Mouse (Mus musculus): ENCODE results near the gene 5730455P16Rik. TPM values are rescaled to one million over a fixed set of nuclear protein-coding genes. Genes with fewer than 3 reads are reported as not detected.

5730455P16Rik gene
- polyA plus RNA-seq, 1 experiment from 2014 or later: 27.0 TPM

GRCm38 (mm10) chr11:80368949-80369348 lies 8.9 kb downstream of the 5730455P16Rik start:
- Histone ChIP-seq H3K27ac (no peak overlapping the region), H3K9ac (no peak overlapping the region), H3K36me3 (peaks cover 75% of the 10 kb centered on the region), H3K4me1 (no peaks in the 10 kb centered on the region), H3K4me3 (no peak overlapping the region), H3K9me3 (no peaks in the 10 kb centered on the region), H3K4me2 (replicated peaks) (no peak overlapping the region), H3K27me3 (no peaks in the 10 kb centered on the region)
- 93% methylated on average over 1 of the region's 1 CpGs for WGBS
- ATAC-seq (ENCODE audit: low FRiP score, low read depth): no peak

- no peaks in the 10 kb centered on the region for H3K9me3 ChIP-seq
- H3K27me3 ChIP-seq: no peaks in the 10 kb centered on the region
- ATAC-seq (ENCODE audit: low FRiP score, low read depth): no peak
- H3K4me1 ChIP-seq: no peaks in the 10 kb centered on the region
- WGBS: 35% methylated on average over 4 of the region's 4 CpGs
- H3K36me3 ChIP-seq: peaks cover 13% of the 10 kb centered on the region; the same call in 1 of the 2 replicates
- H3K9ac ChIP-seq: no peak overlapping the region
- H3K4me2 ChIP-seq (replicated peaks): no peak overlapping the region
- no peak overlapping the region for H3K4me3 ChIP-seq
- H3K27ac ChIP-seq: no peak overlapping the region
Measured at GRCm38 (mm10) chr11:80354832-80355231, 23.0 kb downstream of the 5730455P16Rik start.

DNA sequence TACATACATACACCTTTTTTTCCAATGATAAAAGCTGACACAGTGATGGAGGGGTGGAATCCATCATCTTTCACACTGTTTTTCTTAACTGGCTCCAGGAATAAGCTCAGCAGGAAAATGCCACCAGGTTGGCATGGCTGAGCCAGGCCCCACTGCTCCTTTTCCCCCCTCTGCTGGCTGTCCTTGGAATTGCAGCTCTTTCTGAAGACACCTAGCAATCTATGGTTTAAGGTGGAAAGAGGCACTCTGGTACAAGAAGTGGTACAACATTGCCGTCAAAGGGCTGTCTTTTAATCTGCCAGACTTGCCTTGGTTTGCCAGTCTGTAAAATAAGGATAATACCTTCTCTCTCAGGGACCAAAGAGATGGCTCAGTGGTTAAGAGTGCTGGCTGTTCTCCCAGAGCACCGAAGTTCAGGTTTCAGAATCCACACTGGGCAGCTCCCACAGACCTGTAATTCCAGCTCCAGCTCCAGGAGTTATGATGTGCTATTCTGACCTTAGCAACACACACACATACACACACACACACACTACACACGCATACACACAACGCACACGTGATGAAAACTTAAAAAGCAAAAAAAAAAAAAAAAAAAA lies 25.9 kb downstream of the 5730455P16Rik start:
- Histone ChIP-seq H3K9ac (no peak overlapping the region), H3K27me3 (no peaks in the 10 kb centered on the region), H3K27ac (no peak overlapping the region), H3K9me3 (no peaks in the 10 kb centered on the region), H3K4me1 (no peaks in the 10 kb centered on the region), H3K36me3 (no peaks in the 10 kb centered on the region), H3K4me3 (no peak overlapping the region), H3K4me2 (replicated peaks) (no peak overlapping the region)
- ATAC-seq (ENCODE audit: low FRiP score, low read depth): no peak
- 69% methylated on average over 5 of the region's 5 CpGs for WGBS

DNA sequence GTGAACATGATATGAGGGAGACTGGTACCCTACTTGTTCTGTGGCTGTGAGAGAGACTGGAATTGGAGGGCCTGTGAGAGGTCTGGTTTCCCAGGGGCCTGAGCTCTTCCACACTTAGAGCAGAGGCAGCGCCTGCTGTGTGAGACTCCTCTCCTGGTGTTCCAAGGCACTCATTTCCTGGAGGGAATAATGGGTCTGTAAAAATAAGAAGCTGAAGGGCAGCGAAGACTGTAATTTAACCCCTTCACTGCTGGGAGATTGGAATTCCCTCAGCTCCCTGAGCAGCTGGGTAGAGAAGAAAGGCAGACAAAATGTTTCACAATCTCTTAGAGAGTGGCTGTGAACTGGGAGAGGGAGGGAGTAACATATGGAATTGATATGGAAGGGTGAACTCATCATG lies 35.4 kb downstream of the 5730455P16Rik start:
- Histone ChIP-seq H3K27me3 (no peaks in the 10 kb centered on the region), H3K4me1 (peaks cover 8% of the 10 kb centered on the region), H3K4me2 (replicated peaks) (no peak overlapping the region), H3K27ac (no peak overlapping the region), H3K9me3 (no peaks in the 10 kb centered on the region), H3K4me3 (no peak overlapping the region), H3K9ac (no peak overlapping the region), H3K36me3 (no peaks in the 10 kb centered on the region)
- 11% methylated on average over 2 of the region's 2 CpGs for WGBS
- ATAC-seq (ENCODE audit: low FRiP score, low read depth): no peak

GRCm38 (mm10) chr11:80336351-80336730 lies 41.5 kb downstream of the 5730455P16Rik start:
- Histone ChIP-seq H3K36me3 (no peaks in the 10 kb centered on the region), H3K4me1 (no peaks in the 10 kb centered on the region), H3K9ac (no peak overlapping the region), H3K27me3 (peaks cover 10% of the 10 kb centered on the region; the same call in 1 of the 2 replicates), H3K9me3 (no peaks in the 10 kb centered on the region), H3K4me2 (replicated peaks) (no peak overlapping the region), H3K27ac (no peak overlapping the region), H3K4me3 (no peak overlapping the region)
- WGBS: 14% methylated on average over 6 of the region's 6 CpGs
- ATAC-seq (ENCODE audit: low FRiP score, low read depth): no peak

GRCm38 (mm10) chr11:80335609-80336350 lies 42.1 kb downstream of the 5730455P16Rik start:
- Histone ChIP-seq H3K36me3 (no peaks in the 10 kb centered on the region), H3K9ac (no peak overlapping the region), H3K27ac (no peak overlapping the region), H3K27me3 (peaks cover 10% of the 10 kb centered on the region; the same call in 1 of the 2 replicates), H3K9me3 (no peaks in the 10 kb centered on the region), H3K4me1 (no peaks in the 10 kb centered on the region), H3K4me3 (no peak overlapping the region), H3K4me2 (replicated peaks) (no peak overlapping the region)
- no peak for ATAC-seq (ENCODE audit: low FRiP score, low read depth)
- 2% methylated on average over 7 of the region's 7 CpGs for WGBS

- Histone ChIP-seq H3K9ac (no peak overlapping the region), H3K4me3 (no peak overlapping the region), H3K36me3 (no peaks in the 10 kb centered on the region), H3K27ac (no peak overlapping the region), H3K9me3 (no peaks in the 10 kb centered on the region), H3K27me3 (peaks cover 10% of the 10 kb centered on the region; the same call in 1 of the 2 replicates), H3K4me1 (no peaks in the 10 kb centered on the region), H3K4me2 (replicated peaks) (no peak overlapping the region)
- WGBS: 47% methylated on average over 12 of the region's 12 CpGs
- ATAC-seq (ENCODE audit: low FRiP score, low read depth): no peak
Measured at GRCm38 (mm10) chr11:80332709-80333400, 45.0 kb downstream of the 5730455P16Rik start.

DNA sequence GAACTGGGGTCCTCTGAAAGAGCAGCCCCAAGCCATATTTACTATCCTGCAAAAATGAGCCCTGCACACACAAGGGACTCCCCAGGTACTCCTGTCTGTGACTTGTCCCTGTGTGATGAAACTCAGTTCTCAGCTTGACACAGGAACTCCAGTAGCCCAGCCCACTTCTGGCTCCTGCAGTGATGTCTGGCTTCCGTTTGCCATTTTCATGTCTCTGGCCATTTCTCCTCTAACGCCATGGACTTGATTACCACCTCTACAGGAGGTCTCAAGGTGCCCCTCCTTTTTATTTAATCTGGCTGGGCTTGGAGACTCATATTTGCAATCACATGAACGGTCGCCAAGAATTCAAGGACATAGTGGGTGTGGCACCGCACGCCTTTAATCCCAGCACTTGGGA lies 53.2 kb downstream of the 5730455P16Rik start:
- H3K4me1 ChIP-seq: no peaks in the 10 kb centered on the region
- no peak overlapping the region for H3K4me3 ChIP-seq
- no peak overlapping the region for H3K9ac ChIP-seq
- H3K4me2 ChIP-seq (replicated peaks): no peak overlapping the region
- ATAC-seq (ENCODE audit: low FRiP score, low read depth): no peak
- H3K9me3 ChIP-seq: no peaks in the 10 kb centered on the region
- H3K27me3 ChIP-seq: no peaks in the 10 kb centered on the region
- no peak overlapping the region for H3K27ac ChIP-seq
- 60% methylated on average over 6 of the region's 6 CpGs for WGBS
- no peaks in the 10 kb centered on the region for H3K36me3 ChIP-seq

DNA sequence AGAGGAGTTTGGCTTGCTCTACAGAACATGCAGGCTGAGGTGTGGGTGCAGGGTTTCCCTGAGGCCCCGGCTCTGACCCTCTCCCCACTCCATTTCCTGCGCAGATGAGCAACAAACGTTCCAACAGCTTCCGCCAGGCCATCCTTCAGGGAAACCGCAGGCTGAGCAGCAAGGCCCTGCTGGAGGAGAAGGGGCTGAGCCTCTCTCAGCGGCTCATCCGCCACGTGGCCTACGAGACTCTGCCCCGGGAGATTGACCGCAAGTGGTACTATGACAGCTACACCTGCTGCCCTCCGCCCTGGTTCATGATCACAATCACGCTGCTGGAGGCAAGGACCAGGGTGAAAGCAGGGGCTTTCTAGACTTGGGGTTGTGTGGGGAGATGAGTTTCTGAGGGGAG lies 54.6 kb downstream of the 5730455P16Rik start:
- no peak for ATAC-seq (ENCODE audit: low FRiP score, low read depth)
- no peaks in the 10 kb centered on the region for H3K36me3 ChIP-seq
- no peak overlapping the region for H3K4me3 ChIP-seq
- 56% methylated on average over 13 of the region's 13 CpGs for WGBS
- H3K9ac ChIP-seq: no peak overlapping the region
- H3K4me1 ChIP-seq: no peaks in the 10 kb centered on the region
- H3K9me3 ChIP-seq: no peaks in the 10 kb centered on the region
- no peaks in the 10 kb centered on the region for H3K27me3 ChIP-seq
- no peak overlapping the region for H3K4me2 ChIP-seq (replicated peaks)
- no peak overlapping the region for H3K27ac ChIP-seq

DNA sequence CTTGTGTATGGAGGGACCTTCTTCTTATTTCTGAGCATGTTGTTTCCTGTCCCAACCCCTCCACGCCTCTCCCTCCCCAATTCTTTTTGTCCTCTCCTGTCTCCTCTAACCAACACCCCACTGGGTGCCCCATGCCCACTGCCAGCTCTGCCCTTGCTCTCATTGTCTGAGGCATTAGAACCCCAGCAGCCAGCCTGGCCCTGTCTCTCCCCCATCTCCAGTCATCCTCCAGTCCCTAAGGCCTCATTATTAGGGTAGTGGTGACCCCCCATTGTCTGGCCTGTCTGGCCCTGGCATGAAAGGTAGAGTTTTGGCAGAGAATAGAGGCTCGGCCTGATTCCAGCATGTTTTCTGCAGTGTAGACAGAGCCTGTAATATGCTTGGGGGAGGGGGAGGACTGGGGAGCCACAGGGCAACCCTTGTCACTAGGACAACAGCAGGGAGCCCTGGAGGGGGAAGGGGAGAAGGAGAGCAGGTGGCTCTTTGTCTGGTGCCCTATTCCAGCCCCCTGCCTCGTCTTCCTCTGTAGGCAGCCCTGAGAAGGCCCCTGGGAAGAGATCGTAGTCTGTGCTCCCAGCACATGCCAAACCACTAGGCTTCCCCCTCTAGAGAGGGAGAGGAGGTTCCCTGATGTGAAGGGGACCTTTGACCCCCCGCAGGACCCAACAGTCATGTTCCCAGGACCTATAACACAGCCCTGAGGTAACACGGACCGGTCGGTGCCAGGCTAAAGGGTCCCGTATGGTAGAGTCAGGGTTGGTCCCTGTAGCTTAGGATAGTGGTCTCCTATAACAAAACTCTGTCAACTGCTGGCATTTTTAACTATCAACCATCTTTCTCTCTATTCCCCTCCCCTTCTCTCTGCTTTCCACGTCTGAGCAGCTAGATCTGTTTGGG lies 61.8 kb downstream of the 5730455P16Rik start:
- Histone ChIP-seq H3K4me2 (replicated peaks) (no peak overlapping the region), H3K9me3 (no peaks in the 10 kb centered on the region), H3K4me3 (no peak overlapping the region), H3K27ac (no peak overlapping the region), H3K36me3 (no peaks in the 10 kb centered on the region), H3K9ac (no peak overlapping the region), H3K4me1 (no peaks in the 10 kb centered on the region), H3K27me3 (peaks cover 4% of the 10 kb centered on the region; the same call in 1 of the 2 replicates)
- ATAC-seq (ENCODE audit: low FRiP score, low read depth): no peak
- 65% methylated on average over 10 of the region's 10 CpGs for WGBS

GRCm38 (mm10) chr11:80313944-80314343 lies 63.9 kb downstream of the 5730455P16Rik start:
- H3K4me2 ChIP-seq (replicated peaks): no peak overlapping the region
- H3K9ac ChIP-seq: no peak overlapping the region
- H3K27me3 ChIP-seq: peaks cover 4% of the 10 kb centered on the region; the same call in 1 of the 2 replicates
- 74% methylated on average over 4 of the region's 4 CpGs for WGBS
- no peak overlapping the region for H3K4me3 ChIP-seq
- H3K27ac ChIP-seq: no peak overlapping the region
- H3K36me3 ChIP-seq: no peaks in the 10 kb centered on the region
- H3K4me1 ChIP-seq: no peaks in the 10 kb centered on the region
- no peak for ATAC-seq (ENCODE audit: low FRiP score, low read depth)
- no peaks in the 10 kb centered on the region for H3K9me3 ChIP-seq

Measured in limb, embryonic 13.5 days (tissue).